Mouse (Mus musculus) kidney, adult 9 months (tissue): ENCODE measurements around the gene Fancb.

Experiments
- DNase-seq: peaks from one replicate; pipeline ENCODE4 v3.0.0; 2022

Gene Fancb

DNA sequence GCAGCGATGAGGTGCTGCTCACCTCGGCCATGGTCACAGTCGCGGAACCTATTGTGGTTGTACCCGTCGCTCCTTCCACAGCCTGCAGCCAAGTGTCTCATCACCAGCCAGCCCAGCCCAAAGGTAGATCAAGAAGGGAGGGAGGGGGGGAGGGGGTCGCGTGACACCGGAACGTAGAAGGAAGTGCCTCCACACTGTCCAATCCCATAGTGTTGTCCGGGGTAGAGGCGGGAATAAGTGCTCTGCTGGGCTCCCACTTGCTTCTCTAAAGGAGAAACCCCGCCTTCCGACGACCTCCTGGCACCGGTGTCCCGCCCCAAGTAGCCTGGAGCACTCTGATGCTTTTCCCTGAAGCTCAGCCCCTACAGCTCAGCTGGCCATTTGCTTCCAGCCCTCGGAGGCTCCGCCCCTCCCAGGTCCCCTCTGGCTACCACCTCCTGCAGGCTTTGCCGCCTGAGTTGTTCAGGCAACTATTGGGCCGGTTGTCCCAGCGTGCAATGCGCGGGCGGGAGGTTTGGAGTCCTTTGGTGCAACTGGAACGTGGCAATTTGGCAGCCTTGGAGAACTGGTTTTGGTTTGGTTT lies at the start of gene Fancb, which contains the start of gene Mospd2:
Gene Fancb (plus strand): TSS at position 400 of the 583 bp plus-strand sequence.
Gene Mospd2 (minus strand): TSS at position 183 of the 583 bp plus-strand sequence.
- peak; percentile 95 for DNase-seq

- DNase-seq, result no peak
Measured at GRCm38 (mm10) chrX:164941540-164941939, 38.9 kb upstream of the Fancb start.

DNA sequence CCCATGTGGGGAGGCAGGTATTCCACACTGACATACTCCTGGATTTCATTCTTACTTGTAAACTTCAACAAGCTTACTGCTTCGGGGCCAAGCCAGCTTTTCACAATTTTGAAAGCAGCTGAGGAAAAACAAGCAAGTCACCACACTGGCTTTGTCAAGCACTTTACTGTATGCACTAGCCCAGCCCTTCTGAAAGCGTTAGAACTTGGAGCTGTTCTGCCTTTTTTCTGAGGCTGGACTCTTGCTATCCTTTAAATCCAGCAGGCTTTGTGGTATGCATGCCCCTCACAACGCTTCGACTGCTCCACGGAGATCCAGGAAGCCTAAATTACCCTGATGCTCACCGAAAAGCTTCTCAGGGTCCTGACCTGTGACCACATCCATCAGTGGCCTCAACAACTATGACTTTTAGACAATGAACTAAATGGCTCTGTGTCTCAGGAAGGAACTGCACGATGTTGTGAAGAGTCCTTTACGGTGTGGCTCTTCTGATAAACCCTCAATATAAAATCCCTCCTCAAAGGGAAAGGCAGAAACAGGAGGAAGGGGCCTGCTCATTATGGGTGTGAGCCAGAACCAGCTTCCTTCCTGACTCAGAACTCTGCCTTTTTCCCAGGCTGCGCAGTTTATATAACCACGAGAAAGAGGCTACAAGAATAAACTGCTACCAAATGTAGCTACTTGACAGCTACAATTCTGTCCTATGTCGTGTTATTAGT lies 28.4 kb upstream of the Fancb start:
- peak; percentile 38 for DNase-seq

- peak; percentile 34 for DNase-seq
Measured at GRCm38 (mm10) chrX:164952601-164953375, 27.6 kb upstream of the Fancb start.

- no peak for DNase-seq
Measured at GRCm38 (mm10) chrX:164965750-164966448, 14.5 kb upstream of the Fancb start.

DNA sequence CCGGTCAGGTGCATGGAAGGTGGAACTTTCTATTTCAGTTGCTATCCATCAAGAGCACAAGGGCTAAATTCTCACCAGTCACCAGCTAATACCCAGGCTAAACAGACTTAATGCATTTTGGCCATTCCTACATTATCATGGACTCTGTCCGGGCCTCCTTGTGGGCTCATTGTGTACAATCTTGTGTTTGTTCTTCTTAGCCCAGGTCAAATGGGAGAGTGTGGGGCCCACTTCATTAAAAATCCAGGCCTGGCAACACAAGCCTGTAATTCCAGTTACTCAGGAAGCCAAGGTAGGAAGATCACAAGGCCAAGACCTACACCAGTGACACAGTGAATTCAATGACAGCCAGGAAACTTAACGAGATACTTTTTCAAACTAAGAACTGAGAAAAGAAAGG lies 9.2 kb upstream of the Fancb start:
- DNase-seq, result no peak

DNA sequence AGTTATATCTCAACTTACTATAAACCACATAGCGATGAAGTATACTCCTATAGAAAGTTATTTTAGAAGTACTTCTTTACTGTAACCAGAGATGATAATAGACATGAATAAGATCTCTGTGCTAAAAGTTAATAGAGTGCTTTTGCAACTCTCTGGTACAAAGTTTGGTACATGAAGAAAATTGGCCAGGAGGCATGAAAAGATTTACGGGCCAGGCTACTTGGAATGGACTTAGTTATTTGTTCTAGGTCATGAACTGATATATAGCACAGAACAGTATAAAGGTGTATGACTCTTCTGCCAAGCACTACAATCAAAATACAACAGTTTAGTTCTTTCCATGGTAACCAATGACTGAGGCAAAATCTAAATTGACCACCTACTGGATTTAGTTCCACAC lies 1.5 kb upstream of the Fancb start:
- no peak for DNase-seq

DNA sequence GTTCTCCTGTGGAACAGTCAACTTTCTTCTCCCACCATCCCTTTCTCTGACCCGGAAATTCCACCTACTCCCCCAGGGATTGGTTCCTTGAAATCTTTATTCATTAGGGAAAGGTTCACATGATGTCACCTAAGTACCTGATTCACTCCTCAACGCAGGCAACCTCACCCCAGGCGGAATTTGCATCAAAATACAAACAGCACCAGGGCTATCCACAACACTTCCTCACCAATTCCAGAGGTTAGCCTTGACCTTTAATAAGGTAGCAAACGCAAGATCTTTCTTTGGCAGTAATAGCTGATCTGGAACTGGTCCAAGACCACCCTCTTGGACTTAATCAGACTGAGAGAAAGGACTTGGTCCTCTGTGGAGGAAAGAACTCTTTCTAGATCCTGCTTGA lies 22.7 kb downstream of the Fancb start:
- DNase-seq, result no peak

DNA sequence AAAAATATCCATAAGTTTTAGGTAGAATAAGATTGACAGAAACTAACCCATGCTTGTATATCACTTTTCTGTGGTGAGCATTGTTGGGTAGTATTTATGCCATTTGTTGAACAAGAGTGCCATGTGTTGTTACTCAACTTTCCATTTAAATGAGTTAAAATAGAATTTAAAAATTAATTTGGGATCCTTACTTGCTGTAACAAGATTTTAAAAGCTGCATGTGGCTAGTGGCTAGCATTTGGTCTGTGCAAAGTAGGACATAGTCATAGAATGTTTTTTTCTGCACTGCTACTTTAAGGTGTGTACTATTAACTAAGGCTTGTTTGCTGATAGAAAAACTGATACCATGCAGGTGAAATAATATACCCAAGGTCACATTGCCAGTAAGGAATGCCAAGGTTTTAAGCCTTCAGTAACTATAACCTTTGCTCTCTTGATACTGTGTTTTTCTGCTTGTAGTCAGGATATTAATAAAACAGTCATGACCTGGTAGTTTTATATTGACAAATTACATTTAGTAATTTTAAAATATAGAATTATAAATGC lies 24.5 kb downstream of the Fancb start, which contains the start of gene Gm17604:
Gene Gm17604 (minus strand): TSS at position 51 of the 546 bp plus-strand sequence.
- no peak for DNase-seq
